Mouse (Mus musculus) layer of hippocampus, adult 11-12 months (tissue): ENCODE results near the gene Trim29.

Experiments used
- DNase-seq: peaks from one replicate; pipeline ENCODE4 v3.0.0; 2022; ENCODE audit warnings: low spot score

The Trim29 gene

DNA sequence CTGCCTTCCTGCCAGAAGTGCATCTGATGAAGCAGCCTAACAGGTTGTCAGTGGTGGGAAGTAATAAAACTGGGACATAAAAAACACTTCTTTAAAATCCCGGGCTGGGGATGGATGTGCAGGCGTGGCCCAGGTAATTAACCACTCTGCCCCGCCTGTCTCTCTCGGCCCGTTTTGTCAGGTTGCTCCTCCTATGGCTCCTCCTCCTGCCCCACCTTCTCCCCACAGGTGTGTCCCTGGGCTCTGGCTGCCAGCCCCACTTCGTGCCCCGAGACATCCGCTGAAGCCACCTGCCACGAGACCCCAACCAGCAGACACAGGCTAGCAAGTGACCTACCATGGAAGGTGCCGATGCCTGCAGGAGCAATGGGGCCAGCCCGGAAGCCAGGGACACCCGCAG is at the start of gene Trim29:
Gene Trim29 (plus strand): TSS at position 311 of the 400 bp plus-strand sequence.
- DNase-seq = no peak

DNA sequence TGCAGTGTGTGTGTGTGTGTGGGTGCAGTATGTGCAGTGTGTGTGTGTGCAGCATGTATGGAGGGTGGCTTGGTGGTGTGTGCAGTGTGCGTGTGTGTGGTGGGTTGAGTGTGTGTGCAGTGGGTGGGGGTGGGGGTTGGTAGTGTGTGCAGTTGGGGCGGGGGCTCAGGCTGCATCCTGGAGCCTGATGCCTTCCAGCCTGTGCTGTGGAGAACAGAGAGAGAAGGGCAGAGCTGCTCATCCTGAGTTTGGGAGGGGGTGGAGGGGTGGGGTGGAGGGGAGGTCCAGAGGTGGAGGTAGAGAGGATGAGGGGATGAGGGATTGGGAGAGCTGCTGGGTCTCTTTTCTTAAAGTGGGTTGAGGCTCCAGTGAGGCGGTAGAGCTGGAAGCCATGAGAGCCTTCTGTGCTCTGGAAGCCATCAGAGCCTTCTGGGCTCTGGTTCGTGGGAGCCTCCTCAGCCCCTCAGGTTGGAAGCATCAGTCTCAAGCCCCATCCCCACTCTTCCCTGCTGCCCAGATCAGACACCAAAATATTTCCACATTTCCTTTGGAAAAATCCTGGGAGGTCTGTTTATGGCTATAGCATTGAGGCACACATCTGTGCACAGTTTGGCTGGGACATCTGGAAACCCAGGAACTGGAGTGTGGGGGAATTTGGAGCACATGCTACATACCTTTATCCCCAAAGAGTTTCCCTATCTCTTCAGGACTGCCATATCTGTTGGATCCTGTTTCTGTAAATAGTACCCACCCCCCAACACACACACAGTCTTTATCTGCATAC is 49.3 kb upstream of the Trim29 start:
- no peak for DNase-seq

DNA sequence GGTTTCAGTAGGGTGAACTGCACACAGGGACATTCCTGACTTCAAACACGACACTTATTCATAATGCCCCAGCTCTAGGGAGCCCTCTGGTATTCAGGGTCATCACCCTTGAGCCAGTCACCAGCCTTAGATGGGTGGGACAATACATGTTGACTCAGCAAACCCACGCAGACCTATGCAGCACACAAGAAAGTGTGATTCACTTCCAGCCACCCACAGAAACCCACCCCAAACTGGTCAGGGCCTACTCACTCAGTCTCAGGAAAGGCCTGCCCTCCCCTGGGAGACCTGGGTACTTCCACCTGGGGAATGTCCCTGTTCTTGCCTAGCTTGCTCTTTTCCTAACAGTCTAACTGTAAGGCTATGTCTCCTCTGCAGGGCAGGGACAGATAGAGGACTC is 48.7 kb upstream of the Trim29 start:
- DNase-seq = no peak

DNA sequence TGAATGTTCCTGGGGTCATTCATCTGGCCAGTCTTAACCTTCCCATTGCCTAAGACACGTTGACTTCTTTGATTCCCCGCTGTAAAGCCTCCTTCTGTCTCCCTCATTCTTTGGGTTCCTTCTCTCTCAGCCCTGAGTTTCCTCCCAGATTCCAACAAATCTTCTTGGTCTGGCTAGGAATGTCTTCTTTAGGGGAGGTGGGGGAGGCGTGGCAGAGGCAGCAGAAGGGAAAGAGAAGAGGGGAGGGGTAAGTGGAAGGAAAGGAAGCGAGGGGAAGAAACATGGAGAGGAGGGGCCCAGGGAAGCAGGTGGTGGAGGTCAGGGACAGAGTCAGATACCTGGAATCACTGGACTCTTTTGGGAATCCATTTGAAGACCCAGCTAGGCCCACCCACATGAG is 48.3 kb upstream of the Trim29 start:
- DNase-seq = no peak

DNA sequence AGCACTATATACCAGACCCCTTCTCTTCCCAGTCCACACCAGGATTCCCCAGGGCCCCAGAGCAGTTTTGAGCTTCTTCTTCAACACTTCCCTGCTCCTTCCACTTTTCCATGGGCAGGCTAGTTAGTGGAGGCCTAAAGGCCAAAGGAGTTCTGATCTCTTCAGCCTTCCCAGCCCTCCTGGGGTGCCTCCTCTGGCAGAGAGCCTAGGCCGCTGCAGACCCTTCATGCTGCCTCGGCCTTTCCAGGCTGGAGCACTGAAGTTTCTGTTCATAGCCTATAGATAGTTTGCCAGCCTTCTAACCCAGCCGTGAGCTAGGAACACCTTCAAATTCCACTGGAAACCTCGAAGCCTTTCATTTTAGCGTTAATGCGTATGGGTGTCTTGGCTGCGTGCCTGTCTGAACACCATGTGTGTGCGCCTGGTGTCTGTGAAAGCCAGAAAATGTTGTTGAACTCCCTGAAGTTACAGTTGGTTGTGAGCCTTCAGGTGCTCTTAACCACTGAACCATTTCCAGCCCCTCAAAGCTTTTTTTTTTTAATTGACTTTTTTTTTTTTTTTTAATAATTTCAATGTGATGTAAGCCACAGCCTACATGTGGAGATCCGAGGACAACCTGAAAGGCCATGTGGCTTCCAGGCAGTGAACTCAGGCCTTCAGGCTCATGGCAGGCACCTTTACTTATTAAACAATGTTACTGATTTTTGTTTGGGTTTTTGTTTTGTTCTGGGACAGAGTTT is 47.7 kb upstream of the Trim29 start:
- DNase-seq = no peak

DNA sequence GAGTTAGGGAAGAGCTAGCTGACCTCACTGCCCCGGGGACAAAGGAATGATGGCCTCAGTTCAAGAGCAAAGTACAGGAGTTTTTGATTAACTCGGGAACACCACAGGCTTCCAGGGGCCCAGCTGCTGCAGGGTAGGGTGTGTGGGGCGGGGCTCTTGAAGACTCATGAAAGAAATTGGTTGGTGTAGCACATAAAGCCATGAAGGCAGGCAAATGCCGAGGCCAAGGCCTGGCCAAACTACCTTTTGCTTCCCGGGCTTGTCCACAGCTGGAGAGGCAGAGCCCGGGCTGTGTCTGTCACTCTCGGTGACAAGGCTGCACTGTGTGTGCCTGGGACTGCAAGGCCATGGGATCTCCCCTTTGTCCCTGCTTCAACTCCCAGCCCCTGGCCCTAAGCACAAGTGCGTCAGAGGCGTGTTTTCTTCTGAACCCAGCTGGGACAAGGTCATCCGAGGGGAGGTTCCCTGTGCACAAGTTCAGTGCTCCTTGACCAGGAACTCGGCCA is 46.6 kb upstream of the Trim29 start:
- no peak for DNase-seq

DNA sequence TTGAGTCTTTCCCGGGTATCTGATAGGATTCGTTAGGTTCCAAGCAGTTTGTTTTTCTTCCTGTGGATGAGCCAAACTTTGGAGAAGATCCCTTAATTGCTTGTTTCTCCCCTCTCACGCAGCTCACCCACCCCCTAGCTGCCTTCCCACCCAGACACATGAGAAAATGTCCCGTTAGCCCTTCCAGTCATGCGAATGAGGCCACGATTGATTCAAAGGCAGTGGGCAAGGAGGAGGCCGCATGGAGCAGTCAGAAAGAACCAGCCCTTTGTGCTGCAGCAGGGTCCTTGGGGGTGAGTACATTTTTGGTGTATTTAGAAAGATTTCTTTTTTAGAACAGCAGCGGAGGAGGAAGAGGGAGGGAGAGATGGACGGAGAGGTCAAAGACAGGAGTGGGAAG is 45.5 kb upstream of the Trim29 start:
- DNase-seq = no peak

DNA sequence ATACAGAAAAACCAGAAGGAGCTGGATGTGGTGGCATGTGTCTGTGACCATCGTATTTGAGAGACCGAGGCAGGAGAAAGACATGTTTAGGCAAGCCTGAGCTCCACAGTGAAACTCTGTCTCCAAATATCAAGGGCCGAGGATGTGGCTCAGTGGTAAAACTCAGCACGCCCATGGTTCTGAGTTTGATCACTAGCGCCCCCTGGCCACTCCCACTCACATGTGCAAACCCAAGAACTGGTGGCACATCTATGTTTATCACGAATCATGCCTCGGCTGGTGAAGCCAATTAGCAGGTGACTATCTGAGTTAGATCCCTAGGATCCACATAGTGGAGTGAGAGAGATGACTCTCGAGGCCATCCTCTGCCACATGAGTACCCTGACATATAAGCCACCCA is 43.3 kb upstream of the Trim29 start:
- no peak for DNase-seq

DNA sequence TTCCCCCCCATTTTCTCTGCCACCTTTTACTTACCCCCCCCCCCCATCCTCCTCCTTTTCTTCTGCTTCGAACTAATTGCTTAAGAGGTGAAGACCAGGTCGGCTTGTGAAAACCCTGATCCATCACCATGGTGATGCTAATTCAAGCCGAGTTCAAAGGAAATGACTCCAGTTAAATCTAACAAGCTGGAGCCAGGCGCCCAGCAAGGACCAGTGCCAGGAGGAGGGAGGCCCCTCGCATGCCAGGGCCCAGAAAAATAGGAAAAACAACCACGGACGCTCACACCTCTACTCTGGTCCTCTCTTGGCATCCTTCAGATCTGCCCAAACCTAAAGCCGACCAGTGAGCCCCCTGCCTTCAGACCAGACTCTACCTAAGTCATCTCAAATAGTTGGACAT is 41.5 kb upstream of the Trim29 start:
- peak; percentile 39 for DNase-seq

DNA sequence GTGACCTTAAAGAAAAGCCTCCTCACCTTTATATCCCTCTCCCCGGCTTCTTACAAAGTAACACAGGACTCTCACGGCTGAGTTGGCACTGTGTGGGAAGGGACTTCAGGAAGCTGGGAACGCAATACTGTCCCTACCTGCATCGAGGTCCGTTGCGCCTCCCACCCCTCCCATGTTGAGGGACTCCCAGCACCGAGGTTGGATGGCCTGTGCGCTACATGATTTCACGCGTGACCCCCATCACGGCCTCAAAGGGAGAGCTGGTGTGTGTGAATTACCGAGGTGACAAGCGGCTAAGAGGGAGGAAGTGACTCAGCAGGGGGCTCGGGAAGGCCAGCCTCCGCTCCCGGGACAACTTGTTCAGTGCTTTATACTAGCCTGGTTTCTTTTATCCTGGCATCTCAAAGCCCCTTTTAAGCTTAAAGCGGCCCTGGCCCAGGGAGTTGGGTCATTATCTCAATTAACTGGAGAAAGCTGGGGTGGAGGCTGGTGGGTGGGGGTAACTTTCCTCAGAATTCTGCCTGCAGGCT is 39.9 kb upstream of the Trim29 start:
- peak; percentile 52 for DNase-seq

DNA sequence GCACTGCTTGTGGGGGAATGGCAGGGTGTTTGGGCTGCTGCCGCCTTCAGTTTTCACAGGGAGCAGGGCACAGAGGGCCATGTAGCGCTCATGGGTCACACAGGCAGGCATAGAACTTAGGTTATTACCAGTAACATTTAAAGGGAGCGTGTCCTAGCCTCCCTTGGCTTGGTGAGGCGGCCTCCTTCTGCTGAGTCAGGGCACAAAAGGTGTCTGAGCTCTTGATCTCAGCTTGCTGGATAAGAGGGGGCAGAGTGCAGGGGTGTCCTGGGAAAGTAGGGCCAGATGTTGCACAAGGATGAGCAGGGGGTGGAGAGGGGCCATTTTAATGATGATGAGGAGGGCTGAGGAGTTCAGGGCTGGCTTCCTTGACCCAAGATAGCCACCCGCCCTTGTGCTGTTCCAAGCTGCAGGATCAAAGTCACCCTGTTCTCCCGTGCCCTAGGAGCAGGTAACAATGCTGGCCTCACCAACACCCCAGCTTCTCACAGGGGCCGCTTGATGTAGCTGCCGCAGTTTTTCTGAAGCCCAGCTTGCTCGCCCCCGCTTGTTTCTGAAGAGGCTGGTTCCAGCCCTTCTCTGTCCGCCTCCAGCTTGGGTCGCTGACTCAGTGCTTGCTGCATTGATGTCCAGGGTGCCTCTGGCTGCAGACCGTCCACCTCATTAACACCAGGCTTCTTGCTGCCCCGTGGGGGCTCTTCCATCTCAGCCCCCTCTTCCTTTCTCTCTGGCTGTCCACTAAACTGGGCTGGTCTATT is 38.7 kb upstream of the Trim29 start:
- DNase-seq = no peak

DNA sequence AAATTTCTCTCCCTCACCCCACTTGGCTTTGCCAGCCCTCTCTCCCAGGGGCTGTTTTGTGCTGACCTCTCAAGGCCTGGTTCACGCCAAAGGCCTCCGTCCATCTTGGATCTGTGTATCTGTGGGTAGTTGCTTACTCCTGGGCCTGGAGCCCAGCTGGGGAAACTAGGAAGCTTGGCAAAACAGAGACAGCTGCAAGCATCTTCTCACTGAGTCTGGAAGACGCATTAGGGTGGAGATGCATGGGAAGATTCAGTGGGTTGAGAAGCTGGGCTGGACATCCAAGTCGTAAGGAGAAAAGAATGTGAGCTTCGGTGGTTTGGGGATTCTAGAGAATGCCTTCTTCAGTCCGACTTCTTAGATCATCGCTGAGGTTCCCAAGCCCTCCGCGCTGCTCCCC is 36.9 kb upstream of the Trim29 start:
- no peak for DNase-seq

DNA sequence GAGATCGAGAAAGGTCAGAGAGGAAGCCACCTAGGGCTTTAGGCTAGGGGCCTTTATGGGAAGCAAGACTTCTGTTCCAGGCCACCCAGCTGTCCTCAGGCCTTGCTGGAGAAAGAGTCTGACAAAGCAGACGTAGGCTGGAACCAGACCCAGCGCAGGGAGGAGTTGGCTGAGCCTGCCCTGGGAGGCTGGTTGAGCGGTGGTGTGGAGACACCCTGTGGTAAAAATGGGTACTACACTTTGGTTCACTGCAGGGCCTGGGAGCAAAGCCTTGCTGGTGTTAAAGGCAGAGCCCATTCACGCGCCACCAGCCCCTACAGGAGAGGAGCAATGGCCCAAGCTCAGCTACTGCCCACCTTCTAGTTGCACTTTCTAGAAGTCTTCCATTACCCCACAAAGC is 26.4 kb upstream of the Trim29 start:
- peak; percentile 84 for DNase-seq

DNA sequence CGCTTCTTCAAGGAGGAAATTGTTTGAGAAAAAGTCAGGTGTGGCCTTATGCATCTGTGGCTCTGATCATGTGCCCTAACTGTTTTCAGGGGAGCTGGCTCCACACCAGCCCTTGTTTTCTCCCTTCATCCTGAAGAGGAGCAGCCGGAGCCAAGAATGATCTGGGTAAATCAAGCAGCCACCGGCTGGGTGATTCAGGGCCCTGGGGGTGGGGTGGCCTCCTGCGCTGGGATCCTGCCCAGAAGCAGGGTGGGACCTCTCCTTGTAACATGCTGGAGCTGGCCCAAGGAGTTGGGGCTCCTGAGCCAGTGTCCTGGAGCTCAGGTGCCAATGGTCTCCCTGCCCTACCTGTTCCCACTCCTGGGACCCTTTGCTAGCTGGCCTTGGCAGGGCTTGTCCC is 25.4 kb upstream of the Trim29 start:
- DNase-seq = no peak

DNA sequence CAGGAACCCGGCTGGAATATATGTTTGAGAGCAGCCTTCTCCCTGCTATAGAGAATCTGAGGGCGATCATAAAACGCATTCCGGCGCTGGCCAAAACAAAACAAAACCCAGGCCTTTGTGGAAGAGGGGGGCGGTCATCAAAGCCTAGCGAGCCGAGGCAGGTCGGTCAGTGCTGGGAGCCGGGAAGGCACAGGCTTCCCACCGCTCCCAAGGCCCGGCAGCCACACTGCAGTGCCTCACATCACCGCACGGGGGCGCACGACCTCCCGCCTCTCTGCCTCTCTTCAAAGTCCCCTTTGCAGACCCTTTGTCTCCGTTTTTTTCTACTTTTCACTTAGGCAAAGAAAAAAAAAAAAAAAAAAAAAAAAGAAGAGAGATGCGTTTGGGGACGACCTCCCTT is 23.8 kb upstream of the Trim29 start:
- peak; percentile 65 for DNase-seq

DNA sequence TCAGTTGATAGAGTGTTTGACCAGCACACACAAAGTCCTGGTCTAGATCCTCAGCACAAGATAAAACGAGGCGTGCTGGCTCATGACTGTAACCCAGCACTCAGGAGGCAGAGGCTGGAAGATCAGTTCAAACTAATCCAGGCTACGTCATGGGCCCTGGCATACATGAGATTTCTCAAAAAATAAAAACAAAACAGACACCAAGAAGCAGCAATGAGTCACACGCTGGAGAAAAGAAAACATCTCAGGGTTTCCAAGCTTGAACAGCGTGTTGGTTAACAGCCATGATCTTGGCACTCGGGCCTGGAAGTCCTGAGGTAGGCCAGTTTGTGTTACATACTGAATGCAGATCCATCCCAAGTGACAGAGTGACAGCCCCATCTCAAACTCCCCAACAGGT is 17.6 kb upstream of the Trim29 start:
- no peak for DNase-seq

DNA sequence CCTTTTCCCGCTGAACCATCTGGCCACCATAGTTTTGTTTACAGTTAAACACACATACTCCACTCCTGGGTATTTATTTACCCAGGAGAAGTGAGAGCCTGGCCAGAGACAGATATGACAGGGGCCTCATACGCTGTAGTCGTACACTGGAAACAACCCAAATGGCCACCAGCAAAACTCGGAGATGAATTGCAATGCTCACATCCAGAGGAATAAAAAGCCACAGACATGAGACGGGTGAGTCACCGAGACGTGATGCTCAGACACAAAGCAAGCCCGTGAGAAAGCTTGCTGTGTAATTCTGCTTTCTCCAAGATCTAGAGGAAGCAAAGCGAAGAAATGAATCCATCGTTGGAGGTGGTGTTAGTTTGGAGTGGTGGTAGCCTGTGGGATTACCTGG is 10.3 kb upstream of the Trim29 start:
- no peak for DNase-seq

DNA sequence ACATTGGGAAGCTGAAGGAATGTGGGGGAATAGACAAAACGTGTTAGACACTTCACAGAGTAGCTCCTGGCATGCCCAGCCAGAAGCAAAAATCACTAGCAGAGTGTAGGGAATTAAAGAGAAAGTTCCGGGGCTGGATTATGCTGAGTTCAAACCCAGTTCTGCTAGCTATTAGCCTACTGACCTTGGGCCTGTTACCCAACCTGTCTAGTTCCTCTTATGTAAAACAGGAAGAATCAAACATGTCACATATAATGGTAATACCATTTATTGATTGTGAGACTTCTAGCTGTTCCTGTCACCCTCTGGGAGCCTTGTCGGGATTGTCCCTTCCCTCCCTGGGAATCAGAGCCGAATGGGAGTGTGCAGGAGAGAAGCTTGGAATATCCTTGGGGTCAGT is 7.7 kb upstream of the Trim29 start:
- no peak for DNase-seq

DNA sequence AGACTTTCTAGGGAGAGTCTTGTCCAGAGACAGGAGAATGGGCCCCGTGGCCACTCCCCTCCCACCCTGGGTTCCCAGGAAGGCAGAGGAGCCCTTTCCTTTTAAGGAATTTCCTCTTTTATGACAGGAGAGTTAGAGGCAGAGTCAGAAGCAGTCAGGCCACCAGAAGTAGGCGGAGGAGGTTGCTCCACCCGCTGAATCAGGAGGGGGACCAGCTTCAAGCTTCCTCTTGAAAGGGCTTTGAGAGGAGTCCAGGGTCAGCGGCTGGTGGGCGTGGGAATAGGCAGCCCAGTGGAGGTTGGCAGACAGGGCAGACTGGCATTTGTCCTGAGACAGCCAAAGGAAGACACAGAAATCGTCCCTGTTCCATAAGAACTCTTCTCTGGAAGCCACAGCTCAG is 4.8 kb upstream of the Trim29 start:
- DNase-seq = no peak

DNA sequence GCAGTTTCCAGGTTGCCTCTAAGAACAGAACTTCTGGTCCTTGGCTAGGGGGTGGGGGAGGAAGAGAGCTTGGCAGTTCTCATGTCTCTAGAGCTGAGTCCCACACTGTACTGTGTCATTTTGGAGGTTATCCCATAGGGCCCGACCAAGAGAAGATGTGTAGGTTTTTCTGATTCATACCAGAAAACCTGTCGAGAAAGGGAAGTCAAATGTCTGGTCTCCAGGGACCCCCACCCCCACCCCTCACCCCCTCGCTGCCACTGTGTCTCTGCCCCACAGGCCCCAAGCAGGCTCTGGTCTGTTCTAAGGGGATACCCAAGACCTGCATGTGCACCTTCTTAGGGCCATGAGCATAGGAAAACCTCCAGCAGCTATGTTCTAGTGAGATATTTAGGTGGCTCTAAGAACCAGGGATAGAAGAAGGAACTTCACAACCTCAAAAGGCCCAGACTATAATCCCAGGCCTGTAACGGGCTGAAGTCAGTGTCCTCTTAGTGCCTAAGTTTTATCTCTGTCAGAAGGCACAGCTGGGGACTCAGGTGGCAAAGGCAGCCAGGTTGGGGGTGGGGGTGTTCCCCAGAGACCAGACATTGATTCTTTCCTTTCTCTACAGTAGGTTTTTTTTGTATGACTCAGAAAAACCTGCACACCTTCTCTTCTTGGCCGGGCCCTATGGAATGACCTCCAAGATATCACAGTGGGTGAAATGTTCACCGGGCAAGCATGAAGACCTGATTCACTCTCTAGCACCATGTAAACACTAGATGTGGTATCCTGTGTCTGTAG is 1.4 kb upstream of the Trim29 start:
- DNase-seq = no peak

DNA sequence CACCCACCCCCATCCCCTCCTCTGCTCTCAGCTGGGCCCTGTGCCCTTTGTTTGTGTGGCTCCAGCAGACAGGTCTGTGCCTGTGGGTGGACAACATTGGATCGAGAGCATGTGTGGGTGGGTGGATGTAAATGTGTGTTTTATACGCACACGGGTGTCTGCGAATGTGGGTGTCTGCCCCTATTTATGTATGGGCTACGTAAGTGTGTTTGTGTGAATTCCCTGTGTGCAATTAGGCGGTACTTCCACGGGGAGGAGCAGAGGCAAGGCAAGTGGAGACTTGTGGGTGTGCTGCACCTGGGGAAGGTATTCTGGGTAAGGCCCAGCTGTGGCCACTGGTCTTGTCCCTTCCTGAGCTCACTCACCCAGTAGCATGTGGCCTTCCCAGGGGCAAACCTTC is 1.5 kb downstream of the Trim29 start:
- DNase-seq = no peak

DNA sequence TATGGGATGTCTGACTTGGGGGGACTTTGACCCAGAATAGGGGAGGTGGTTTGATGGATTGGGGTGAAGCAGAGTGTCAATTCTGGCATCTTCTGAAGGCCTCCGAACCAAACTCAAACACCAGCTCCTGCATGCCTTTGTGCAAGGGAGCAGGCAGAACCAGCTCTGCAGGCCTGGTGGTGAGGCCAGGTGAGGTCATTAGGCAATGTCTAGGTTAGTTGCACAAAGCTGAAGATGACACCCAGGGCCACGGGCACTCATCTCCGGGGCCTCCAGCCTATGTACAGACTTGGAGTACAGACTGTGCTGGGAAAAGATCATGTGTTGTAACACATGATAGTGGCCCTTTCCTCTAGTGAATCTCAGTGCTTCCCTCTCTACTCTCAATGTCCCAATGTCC is 3.2 kb downstream of the Trim29 start:
- DNase-seq = no peak
